Mouse (Mus musculus): ENCODE results near the gene Smarcc2. TPM values are rescaled to one million over a fixed set of nuclear protein-coding genes. Genes with fewer than 3 reads are reported as not detected.

Gene Smarcc2
- polyA plus RNA-seq, 1 experiment, result 117 TPM

DNA sequence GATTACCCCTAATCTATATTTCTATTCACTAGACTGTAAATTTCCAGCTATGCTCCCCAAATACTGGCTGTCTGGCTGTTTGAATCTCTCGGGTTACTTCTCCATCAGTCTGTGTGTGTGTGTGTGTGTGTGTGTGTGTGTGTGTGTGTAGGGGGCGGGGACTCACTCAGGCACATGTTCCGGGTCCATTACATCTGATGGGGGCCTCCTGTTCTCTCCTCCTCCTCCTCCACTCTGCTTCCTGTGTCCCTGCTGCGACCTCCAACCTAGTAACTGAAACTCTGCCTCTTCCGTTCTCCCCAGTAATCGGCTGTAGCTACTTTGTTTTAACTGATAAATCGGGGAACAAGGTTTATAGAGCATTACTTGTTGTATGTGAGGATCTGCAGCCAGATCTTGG, 34.4 kb upstream of the Smarcc2 start:
- no peak overlapping the region for H3K27ac ChIP-seq (ENCODE audit: insufficient read depth, low read length)

GRCm38 (mm10) chr10:128425260-128425659, 33.8 kb upstream of the Smarcc2 start:
- H3K4me1 ChIP-seq (ENCODE audit: control insufficient read depth, insufficient read depth, low read length), result no peaks in the 10 kb centered on the region
- TF ChIP-seq CTCF (IDR thresholded peaks at IDR 0.05; ENCODE audit: borderline replicate concordance, insufficient read depth, low read length) (no peak), POLR2A (IDR thresholded peaks at IDR 0.05; ENCODE audit: low read depth, low read length) (no peak)
- H3K27ac ChIP-seq (ENCODE audit: insufficient read depth, low read length), result no peak overlapping the region
- no peak overlapping the region for H3K4me3 ChIP-seq (ENCODE audit: insufficient read depth, low read length)

More for the DNA sequence above, 34.4 kb upstream of the Smarcc2 start:
- Histone ChIP-seq H3K4me1 (ENCODE audit: control insufficient read depth, insufficient read depth, low read length) (no peaks in the 10 kb centered on the region), H3K4me3 (ENCODE audit: insufficient read depth, low read length) (no peak overlapping the region)
- TF ChIP-seq POLR2A (IDR thresholded peaks at IDR 0.05; ENCODE audit: low read depth, low read length), result no peak
- no peak for TF ChIP-seq CTCF (IDR thresholded peaks at IDR 0.05; ENCODE audit: borderline replicate concordance, insufficient read depth, low read length)

- Histone ChIP-seq H3K4me1 (ENCODE audit: control insufficient read depth, insufficient read depth, low read length) (no peaks in the 10 kb centered on the region), H3K27ac (ENCODE audit: insufficient read depth, low read length) (no peak overlapping the region), H3K4me3 (ENCODE audit: insufficient read depth, low read length) (no peak overlapping the region)
- TF ChIP-seq POLR2A (IDR thresholded peaks at IDR 0.05; ENCODE audit: low read depth, low read length) (no peak), CTCF (IDR thresholded peaks at IDR 0.05; ENCODE audit: borderline replicate concordance, insufficient read depth, low read length) (no peak)
Observed at GRCm38 (mm10) chr10:128429052-128429451, 30.0 kb upstream of the Smarcc2 start.

DNA sequence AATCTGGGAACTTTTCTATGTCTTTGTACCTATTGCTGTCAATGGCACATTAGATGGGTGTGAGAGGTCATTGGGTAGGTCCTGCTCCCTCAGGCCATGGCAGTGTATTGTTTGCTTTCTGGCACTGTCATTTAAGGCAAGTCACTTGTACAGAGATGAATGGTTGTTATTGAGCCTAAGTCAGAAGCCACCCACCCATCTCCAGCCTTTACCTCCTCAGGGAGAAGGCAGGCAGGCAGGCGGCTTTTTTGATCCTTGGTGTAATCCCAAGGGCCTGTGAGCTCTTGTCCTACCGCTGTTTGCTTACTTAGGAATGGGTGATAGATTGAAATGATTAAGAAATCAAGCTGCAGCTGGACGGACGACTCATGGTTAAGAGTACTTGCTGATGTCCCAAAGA, 29.6 kb upstream of the Smarcc2 start:
- H3K4me1 ChIP-seq (ENCODE audit: control insufficient read depth, insufficient read depth, low read length), result no peaks in the 10 kb centered on the region
- no peak overlapping the region for H3K27ac ChIP-seq (ENCODE audit: insufficient read depth, low read length)
- H3K4me3 ChIP-seq (ENCODE audit: insufficient read depth, low read length), result no peak overlapping the region
- TF ChIP-seq CTCF (IDR thresholded peaks at IDR 0.05; ENCODE audit: borderline replicate concordance, insufficient read depth, low read length), result no peak
- TF ChIP-seq POLR2A (IDR thresholded peaks at IDR 0.05; ENCODE audit: low read depth, low read length), result no peak

GRCm38 (mm10) chr10:128433417-128433816, 25.6 kb upstream of the Smarcc2 start:
- H3K4me3 ChIP-seq (ENCODE audit: insufficient read depth, low read length), result no peak overlapping the region

DNA sequence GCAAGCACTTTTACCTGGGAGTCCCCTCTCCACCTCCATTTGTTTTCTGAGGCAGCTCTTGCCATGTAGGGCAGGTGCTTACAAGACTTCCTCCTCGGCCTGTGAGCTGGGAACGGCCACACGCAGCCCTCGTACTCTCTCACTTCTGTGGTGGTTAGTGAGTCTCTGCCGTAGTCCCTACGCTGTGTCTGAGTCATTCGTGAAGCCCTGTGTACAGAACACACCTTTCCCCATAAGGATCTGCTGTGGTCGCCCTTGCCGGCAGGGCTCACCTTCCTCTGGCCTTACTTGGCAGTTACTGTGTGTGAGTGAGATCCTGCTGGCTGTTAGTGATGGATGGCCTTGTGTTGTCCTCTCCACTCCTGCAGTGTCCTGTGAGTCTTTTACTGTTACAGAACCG, 24.4 kb upstream of the Smarcc2 start:
- no peak overlapping the region for H3K27ac ChIP-seq (ENCODE audit: insufficient read depth, low read length)
- no peak overlapping the region for H3K4me3 ChIP-seq (ENCODE audit: insufficient read depth, low read length)
- H3K4me1 ChIP-seq (ENCODE audit: control insufficient read depth, insufficient read depth, low read length), result no peaks in the 10 kb centered on the region
- TF ChIP-seq CTCF (IDR thresholded peaks at IDR 0.05; ENCODE audit: borderline replicate concordance, insufficient read depth, low read length), result no peak
- no peak for TF ChIP-seq POLR2A (IDR thresholded peaks at IDR 0.05; ENCODE audit: low read depth, low read length)

More at GRCm38 (mm10) chr10:128433417-128433816, 25.6 kb upstream of the Smarcc2 start:
- Histone ChIP-seq H3K27ac (ENCODE audit: insufficient read depth, low read length) (no peak overlapping the region), H3K4me1 (ENCODE audit: control insufficient read depth, insufficient read depth, low read length) (no peaks in the 10 kb centered on the region)
- no peak for TF ChIP-seq POLR2A (IDR thresholded peaks at IDR 0.05; ENCODE audit: low read depth, low read length)

DNA sequence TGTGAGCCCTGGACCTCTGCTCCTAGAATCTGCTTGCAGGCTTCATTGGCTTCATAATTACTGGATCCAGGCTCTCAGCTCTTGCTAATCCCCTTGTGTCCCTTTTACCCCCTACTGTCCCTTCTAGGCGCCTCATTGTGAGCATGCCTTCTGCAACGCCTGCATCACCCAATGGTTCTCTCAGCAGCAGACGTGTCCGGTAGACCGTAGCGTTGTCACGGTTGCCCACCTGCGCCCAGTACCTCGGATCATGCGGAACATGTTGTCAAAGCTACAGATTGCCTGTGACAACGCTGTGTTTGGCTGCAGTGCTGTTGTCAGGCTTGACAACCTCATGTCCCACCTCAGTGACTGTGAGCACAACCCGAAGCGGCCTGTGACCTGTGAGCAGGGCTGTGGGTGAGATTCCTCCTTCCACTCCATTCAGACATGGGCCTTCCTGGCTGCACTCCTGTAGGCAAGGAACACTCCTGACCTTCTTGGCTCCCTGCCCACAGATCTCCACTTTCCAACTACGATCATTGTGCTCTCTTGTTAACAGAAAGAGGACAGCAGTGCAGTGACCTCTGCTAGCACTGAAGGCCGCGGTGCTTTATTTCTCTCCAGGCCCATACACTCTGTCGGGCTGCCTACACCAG, 23.7 kb upstream of the Smarcc2 start:
- no peaks in the 10 kb centered on the region for H3K4me1 ChIP-seq (ENCODE audit: control insufficient read depth, insufficient read depth, low read length)
- TF ChIP-seq CTCF (IDR thresholded peaks at IDR 0.05; ENCODE audit: borderline replicate concordance, insufficient read depth, low read length) (no peak), POLR2A (IDR thresholded peaks at IDR 0.05; ENCODE audit: low read depth, low read length) (no peak)
- no peak overlapping the region for H3K27ac ChIP-seq (ENCODE audit: insufficient read depth, low read length)
- H3K4me3 ChIP-seq (ENCODE audit: insufficient read depth, low read length), result no peak overlapping the region

GRCm38 (mm10) chr10:128435873-128436272, 23.2 kb upstream of the Smarcc2 start:
- TF ChIP-seq POLR2A (IDR thresholded peaks at IDR 0.05; ENCODE audit: low read depth, low read length), result no peak
- no peak for TF ChIP-seq CTCF (IDR thresholded peaks at IDR 0.05; ENCODE audit: borderline replicate concordance, insufficient read depth, low read length)
- no peaks in the 10 kb centered on the region for H3K4me1 ChIP-seq (ENCODE audit: control insufficient read depth, insufficient read depth, low read length)

DNA sequence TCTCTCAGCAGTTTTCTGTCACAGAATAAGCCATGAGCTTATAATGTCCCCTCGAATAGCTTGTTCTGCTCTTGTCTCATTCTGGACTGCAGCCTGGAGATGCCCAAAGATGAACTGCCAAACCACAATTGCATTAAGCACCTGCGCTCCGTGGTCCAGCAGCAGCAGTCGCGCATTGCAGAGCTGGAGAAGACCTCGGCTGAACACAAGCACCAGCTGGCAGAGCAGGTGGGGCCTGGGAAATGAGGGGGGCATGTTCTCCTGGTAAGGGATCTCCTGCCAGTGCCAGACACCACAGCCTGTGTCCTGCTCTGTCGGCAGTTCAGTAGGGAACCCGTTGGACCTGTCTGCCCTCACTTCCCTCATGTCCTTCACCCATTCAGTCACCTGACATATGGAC, 22.7 kb upstream of the Smarcc2 start:
- no peak for TF ChIP-seq CTCF (IDR thresholded peaks at IDR 0.05; ENCODE audit: borderline replicate concordance, insufficient read depth, low read length)
- TF ChIP-seq POLR2A (IDR thresholded peaks at IDR 0.05; ENCODE audit: low read depth, low read length), result no peak
- no peak overlapping the region for H3K27ac ChIP-seq (ENCODE audit: insufficient read depth, low read length)
- H3K4me3 ChIP-seq (ENCODE audit: insufficient read depth, low read length), result no peak overlapping the region

More at GRCm38 (mm10) chr10:128435873-128436272, 23.2 kb upstream of the Smarcc2 start:
- Histone ChIP-seq H3K4me3 (ENCODE audit: insufficient read depth, low read length) (no peak overlapping the region), H3K27ac (ENCODE audit: insufficient read depth, low read length) (no peak overlapping the region)

DNA sequence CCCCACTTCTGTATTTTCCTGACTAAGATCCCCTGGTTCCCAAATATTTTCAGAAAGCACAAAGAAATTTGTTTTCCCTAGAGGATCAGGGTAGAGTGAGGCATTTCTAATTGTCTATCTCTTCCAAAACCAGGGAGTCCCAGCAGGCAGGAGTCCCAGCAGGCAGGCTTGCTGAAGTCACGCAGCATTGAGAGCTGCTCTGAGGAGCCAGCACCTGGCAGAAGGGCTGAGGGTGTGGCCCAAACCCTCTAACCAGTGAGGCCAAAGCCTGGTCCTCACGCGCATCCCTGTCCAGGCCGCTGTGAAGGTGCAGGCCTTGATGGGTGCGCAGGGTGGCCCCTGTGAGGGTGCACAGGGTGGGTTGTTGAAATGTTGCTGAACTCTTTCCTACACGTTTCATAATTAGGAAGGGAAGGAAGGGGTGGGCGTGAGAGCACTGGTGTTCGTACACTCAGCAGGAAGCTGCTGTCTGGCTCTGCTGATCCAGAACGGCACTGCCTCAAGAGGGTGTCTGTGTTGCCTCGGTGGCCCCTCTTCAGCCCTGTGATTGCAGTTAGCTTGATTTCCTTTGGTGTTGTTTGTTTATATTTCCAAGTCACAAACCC, 20.3 kb upstream of the Smarcc2 start:
- TF ChIP-seq CTCF (IDR thresholded peaks at IDR 0.05; ENCODE audit: borderline replicate concordance, insufficient read depth, low read length) (no peak), POLR2A (IDR thresholded peaks at IDR 0.05; ENCODE audit: low read depth, low read length) (no peak)
- no peaks in the 10 kb centered on the region for H3K4me1 ChIP-seq (ENCODE audit: control insufficient read depth, insufficient read depth, low read length)
- H3K27ac ChIP-seq (ENCODE audit: insufficient read depth, low read length), result no peak overlapping the region
- no peak overlapping the region for H3K4me3 ChIP-seq (ENCODE audit: insufficient read depth, low read length)

More for the DNA sequence above, 22.7 kb upstream of the Smarcc2 start:
- H3K4me1 ChIP-seq (ENCODE audit: control insufficient read depth, insufficient read depth, low read length), result no peaks in the 10 kb centered on the region
